Mouse (Mus musculus): ENCODE results near the gene Srp54a. TPM values are rescaled to one million over a fixed set of nuclear protein-coding genes. Genes with fewer than 3 reads are reported as not detected.
"Not testable (repeated sequence)": the region's sequence is repeated elsewhere in the genome, so short reads cannot be mapped to it uniquely, and the experiment has no call there.

The Srp54a gene
- polyA plus RNA-seq, 1 experiment from 2014 or later, result 152 TPM

DNA sequence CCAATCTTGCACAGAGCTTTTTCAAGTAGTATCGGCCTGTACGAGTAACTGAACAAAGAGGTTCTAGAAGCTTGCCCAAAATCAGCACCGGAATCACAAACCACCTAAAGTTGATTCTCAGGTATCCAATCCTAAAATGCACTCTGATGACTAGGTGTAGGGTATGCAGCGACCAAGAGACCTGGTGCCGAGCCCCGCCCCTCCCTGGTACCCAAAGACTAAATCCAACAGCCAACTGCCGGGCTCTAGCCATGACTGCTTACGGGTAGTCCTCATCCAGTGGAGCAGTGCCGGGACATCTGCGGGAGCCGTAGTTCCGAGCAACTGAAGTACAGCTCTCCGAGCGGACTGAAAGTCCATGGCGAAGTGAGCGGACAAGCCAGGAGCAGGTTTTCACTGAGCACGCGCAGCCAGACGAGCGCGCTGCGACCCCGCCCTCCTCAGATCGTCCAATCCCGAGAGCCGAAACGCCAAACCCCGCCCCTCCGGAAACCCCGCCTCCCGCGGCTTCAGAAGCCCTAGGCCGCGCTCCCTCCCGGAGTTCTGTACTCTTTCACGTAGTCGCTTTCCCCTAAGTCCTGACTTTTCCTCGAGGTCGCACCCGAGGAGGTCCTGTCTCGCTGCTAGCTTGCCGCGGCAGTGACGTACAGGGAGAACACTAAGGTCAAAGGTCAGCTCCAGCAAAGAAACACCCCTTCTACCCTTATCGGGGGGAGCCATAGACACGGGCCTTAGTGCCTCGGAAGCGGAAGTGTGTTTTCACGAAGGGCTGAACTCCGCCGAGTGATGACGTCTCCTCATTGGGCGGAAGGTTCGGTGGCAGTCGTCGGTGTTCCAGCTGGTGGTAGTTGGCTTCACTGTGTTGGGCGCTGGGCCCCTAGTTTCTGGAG lies 74.7 kb downstream of the Srp54a start, which contains the start of gene Srp54b:
Gene Srp54b (plus strand): TSS at position 546 of the 890 bp plus-strand sequence.
- not testable (repeated sequence) for H3K27ac ChIP-seq (replicated peaks); H3K9me3 ChIP-seq; H3K36me3 ChIP-seq; H3K4me2 ChIP-seq (replicated peaks); H3K27me3 ChIP-seq; H3K9ac ChIP-seq (replicated peaks); H3K4me1 ChIP-seq
- peak; percentile 98 for ATAC-seq (ENCODE audit: low FRiP score, low read depth)
- WGBS, result no CpG with 5 or more reads among the region's 57 CpGs
- H3K4me3 ChIP-seq, result peak within 1 kb of the TSS; percentile 31

GRCm38 (mm10) chr12:55155449-55155783 lies 75.4 kb downstream of the Srp54a start:
- not testable (repeated sequence) for H3K4me1 ChIP-seq; H3K9me3 ChIP-seq; H3K27ac ChIP-seq (replicated peaks); H3K4me2 ChIP-seq (replicated peaks); H3K36me3 ChIP-seq; H3K27me3 ChIP-seq; H3K9ac ChIP-seq (replicated peaks)
- peak overlapping the region; percentile 31 for H3K4me3 ChIP-seq
- ATAC-seq (ENCODE audit: low FRiP score, low read depth), result peak; percentile 51; the same call in 1 of the 2 replicates
- under 1% methylated on average over 10 of the region's 24 CpGs for WGBS

Other genes starting within 250 kb of the Srp54a start
- 232 and 246 TPM in 2 replicates for gene Cfl2, start 217.4 kb upstream of the Srp54a start, polyA plus RNA-seq (2016; fragmentation: Nextera tagmentation; extraction: Ambion mirVana)
- gene Gm20403, start 93.7 kb upstream of the Srp54a start, polyA plus RNA-seq (2016; fragmentation: Nextera tagmentation; extraction: Ambion mirVana), result 1.0 TPM in 1 of 2 replicates, not detected in the other
- 35.4 and 40.3 TPM in 2 replicates for gene Baz1a, start 65.9 kb upstream of the Srp54a start, polyA plus RNA-seq (2016; fragmentation: Nextera tagmentation; extraction: Ambion mirVana)
- gene 2700097O09Rik, start 152 bp upstream of the Srp54a start, polyA plus RNA-seq (2016; fragmentation: Nextera tagmentation; extraction: Ambion mirVana), result 36.3 and 38.7 TPM in 2 replicates
- gene Fam177a, start 44.2 kb downstream of the Srp54a start, polyA plus RNA-seq (2016; fragmentation: Nextera tagmentation; extraction: Ambion mirVana), result 18.1 and 18.9 TPM in 2 replicates
- gene Srp54b, start 74.8 kb downstream of the Srp54a start, polyA plus RNA-seq (2016; fragmentation: Nextera tagmentation; extraction: Ambion mirVana), result 54.6 and 61.7 TPM in 2 replicates
- 1.4 TPM in 1 of 2 replicates, not detected in the other for gene 1700047I17Rik2, start 119.3 kb downstream of the Srp54a start, polyA plus RNA-seq (2016; fragmentation: Nextera tagmentation; extraction: Ambion mirVana)
- gene Srp54c, start 149.9 kb downstream of the Srp54a start, polyA plus RNA-seq (2016; fragmentation: Nextera tagmentation; extraction: Ambion mirVana), result 69.2 and 77.7 TPM in 2 replicates
- 13.6 and 14.1 TPM in 2 replicates for gene 1110008L16Rik, start 219.3 kb downstream of the Srp54a start, polyA plus RNA-seq (2016; fragmentation: Nextera tagmentation; extraction: Ambion mirVana)
- 28.2 and 29.0 TPM in 2 replicates for gene Ppp2r3c, start 222.7 kb downstream of the Srp54a start, polyA plus RNA-seq (2016; fragmentation: Nextera tagmentation; extraction: Ambion mirVana)

Measured in midbrain, embryonic 12.5 days (tissue).